Mouse (Mus musculus): Measurements from ENCODE around the gene Tenm3. TPM values are rescaled to one million over a fixed set of nuclear protein-coding genes. Genes with fewer than 3 reads are reported as not detected.

The Tenm3 gene
- polyA plus RNA-seq, 1 experiment from 2014 or later = 47.0 TPM

- Histone ChIP-seq H3K4me1 (ENCODE audit: control insufficient read depth, insufficient read depth, low read length) (peaks cover 9% of the 10 kb centered on the region), H3K9me3 (replicated peaks; ENCODE audit: control insufficient read depth, low read length) (no peaks in the 10 kb centered on the region), H3K36me3 (replicated peaks; ENCODE audit: control insufficient read depth, insufficient read depth, low read depth, low read length) (no peaks in the 10 kb centered on the region), H3K9ac (replicated peaks; ENCODE audit: low read length) (no peak overlapping the region), H3K27me3 (ENCODE audit: control insufficient read depth, insufficient read depth, low read length) (no peaks in the 10 kb centered on the region), H3K4me3 (ENCODE audit: low read depth, low read length) (no peak overlapping the region), H3K27ac (replicated peaks; ENCODE audit: low read depth, low read length) (no peak overlapping the region), H3K4me2 (ENCODE audit: low read depth, low read length) (no peak overlapping the region)
- DNase-seq (ENCODE audit: low spot score) (peak; percentile 62), ATAC-seq (replicated peaks; ENCODE audit: insufficient number of reproducible peaks, low FRiP score, low TSS enrichment, low read depth) (peak; percentile 45; the same call in 1 of the 2 replicates)
- 34% methylated on average over 12 of the region's 12 CpGs for WGBS
These were observed 232.6 kb downstream of the Tenm3 start for GRCm38 (mm10) chr8:48611126-48611525.

GRCm38 (mm10) chr8:48610316-48610715 is 233.4 kb downstream of the Tenm3 start:
- DNase-seq (ENCODE audit: low spot score) (no peak), ATAC-seq (replicated peaks; ENCODE audit: insufficient number of reproducible peaks, low FRiP score, low TSS enrichment, low read depth) (no peak)
- Histone ChIP-seq H3K27ac (replicated peaks; ENCODE audit: low read depth, low read length) (no peak overlapping the region), H3K9me3 (replicated peaks; ENCODE audit: control insufficient read depth, low read length) (no peaks in the 10 kb centered on the region), H3K4me2 (ENCODE audit: low read depth, low read length) (no peak overlapping the region), H3K4me3 (ENCODE audit: low read depth, low read length) (no peak overlapping the region), H3K36me3 (replicated peaks; ENCODE audit: control insufficient read depth, insufficient read depth, low read depth, low read length) (no peaks in the 10 kb centered on the region), H3K4me1 (ENCODE audit: control insufficient read depth, insufficient read depth, low read length) (peaks cover 9% of the 10 kb centered on the region), H3K27me3 (ENCODE audit: control insufficient read depth, insufficient read depth, low read length) (no peaks in the 10 kb centered on the region), H3K9ac (replicated peaks; ENCODE audit: low read length) (no peak overlapping the region)
- 73% methylated on average over 6 of the region's 6 CpGs for WGBS

- Histone ChIP-seq H3K36me3 (replicated peaks; ENCODE audit: control insufficient read depth, insufficient read depth, low read depth, low read length) (no peaks in the 10 kb centered on the region), H3K4me2 (ENCODE audit: low read depth, low read length) (no peak overlapping the region), H3K4me3 (ENCODE audit: low read depth, low read length) (no peak overlapping the region), H3K27ac (replicated peaks; ENCODE audit: low read depth, low read length) (no peak overlapping the region), H3K9me3 (replicated peaks; ENCODE audit: control insufficient read depth, low read length) (no peaks in the 10 kb centered on the region), H3K27me3 (ENCODE audit: control insufficient read depth, insufficient read depth, low read length) (no peaks in the 10 kb centered on the region), H3K4me1 (ENCODE audit: control insufficient read depth, insufficient read depth, low read length) (peaks cover 9% of the 10 kb centered on the region), H3K9ac (replicated peaks; ENCODE audit: low read length) (no peak overlapping the region)
- 88% methylated on average over 4 of the region's 4 CpGs for WGBS
- ATAC-seq (replicated peaks; ENCODE audit: insufficient number of reproducible peaks, low FRiP score, low TSS enrichment, low read depth) (no peak), DNase-seq (ENCODE audit: low spot score) (no peak)
These were observed 234.1 kb downstream of the Tenm3 start for GRCm38 (mm10) chr8:48609684-48610083.

- Histone ChIP-seq H3K4me2 (ENCODE audit: low read depth, low read length) (no peak overlapping the region), H3K9me3 (replicated peaks; ENCODE audit: control insufficient read depth, low read length) (no peaks in the 10 kb centered on the region), H3K36me3 (replicated peaks; ENCODE audit: control insufficient read depth, insufficient read depth, low read depth, low read length) (no peaks in the 10 kb centered on the region), H3K9ac (replicated peaks; ENCODE audit: low read length) (no peak overlapping the region), H3K27me3 (ENCODE audit: control insufficient read depth, insufficient read depth, low read length) (no peaks in the 10 kb centered on the region), H3K4me1 (ENCODE audit: control insufficient read depth, insufficient read depth, low read length) (no peaks in the 10 kb centered on the region), H3K27ac (replicated peaks; ENCODE audit: low read depth, low read length) (no peak overlapping the region), H3K4me3 (ENCODE audit: low read depth, low read length) (no peak overlapping the region)
- no peak for ATAC-seq (replicated peaks; ENCODE audit: insufficient number of reproducible peaks, low FRiP score, low TSS enrichment, low read depth)
- DNase-seq (ENCODE audit: low spot score) = no peak
- 89% methylated on average over 10 of the region's 10 CpGs for WGBS
These were observed 239.4 kb downstream of the Tenm3 start for GRCm38 (mm10) chr8:48604190-48604897.

- H3K4me1 ChIP-seq (ENCODE audit: control insufficient read depth, insufficient read depth, low read length) = no peaks in the 10 kb centered on the region
- H3K4me2 ChIP-seq (ENCODE audit: low read depth, low read length) = no peak overlapping the region
- no peaks in the 10 kb centered on the region for H3K27me3 ChIP-seq (ENCODE audit: control insufficient read depth, insufficient read depth, low read length)
- no peaks in the 10 kb centered on the region for H3K36me3 ChIP-seq (replicated peaks; ENCODE audit: control insufficient read depth, insufficient read depth, low read depth, low read length)
- H3K4me3 ChIP-seq (ENCODE audit: low read depth, low read length) = no peak overlapping the region
- ATAC-seq (replicated peaks; ENCODE audit: insufficient number of reproducible peaks, low FRiP score, low TSS enrichment, low read depth) (no peak), DNase-seq (ENCODE audit: low spot score) (no peak)
- H3K27ac ChIP-seq (replicated peaks; ENCODE audit: low read depth, low read length) = no peak overlapping the region
- 91% methylated on average over 15 of the region's 15 CpGs for WGBS
- H3K9ac ChIP-seq (replicated peaks; ENCODE audit: low read length) = no peak overlapping the region
- H3K9me3 ChIP-seq (replicated peaks; ENCODE audit: control insufficient read depth, low read length) = no peaks in the 10 kb centered on the region
These were observed 240.4 kb downstream of the Tenm3 start for GRCm38 (mm10) chr8:48603165-48603840.

GRCm38 (mm10) chr8:48601621-48602020 is 242.1 kb downstream of the Tenm3 start:
- Histone ChIP-seq H3K4me2 (ENCODE audit: low read depth, low read length) (no peak overlapping the region), H3K4me3 (ENCODE audit: low read depth, low read length) (no peak overlapping the region), H3K27ac (replicated peaks; ENCODE audit: low read depth, low read length) (no peak overlapping the region), H3K27me3 (ENCODE audit: control insufficient read depth, insufficient read depth, low read length) (no peaks in the 10 kb centered on the region), H3K36me3 (replicated peaks; ENCODE audit: control insufficient read depth, insufficient read depth, low read depth, low read length) (no peaks in the 10 kb centered on the region), H3K4me1 (ENCODE audit: control insufficient read depth, insufficient read depth, low read length) (no peaks in the 10 kb centered on the region), H3K9me3 (replicated peaks; ENCODE audit: control insufficient read depth, low read length) (no peaks in the 10 kb centered on the region), H3K9ac (replicated peaks; ENCODE audit: low read length) (no peak overlapping the region)
- ATAC-seq (replicated peaks; ENCODE audit: insufficient number of reproducible peaks, low FRiP score, low TSS enrichment, low read depth) (no peak), DNase-seq (ENCODE audit: low spot score) (no peak)
- 93% methylated on average over 4 of the region's 4 CpGs for WGBS

GRCm38 (mm10) chr8:48599028-48599427 is 244.7 kb downstream of the Tenm3 start:
- 0 out of 2 replicates have a peak, but pooled peaks have one; percentile 34 for ATAC-seq (replicated peaks; ENCODE audit: insufficient number of reproducible peaks, low FRiP score, low TSS enrichment, low read depth)
- 64% methylated on average over 4 of the region's 4 CpGs for WGBS
- H3K9ac ChIP-seq (replicated peaks; ENCODE audit: low read length) = no peak overlapping the region

GRCm38 (mm10) chr8:48596332-48596731 is 247.4 kb downstream of the Tenm3 start:
- ATAC-seq (replicated peaks; ENCODE audit: insufficient number of reproducible peaks, low FRiP score, low TSS enrichment, low read depth) (no peak), DNase-seq (ENCODE audit: low spot score) (no peak)
- WGBS = 85% methylated on average over 14 of the region's 14 CpGs
- H3K9ac ChIP-seq (replicated peaks; ENCODE audit: low read length) = no peak overlapping the region
- no peak overlapping the region for H3K27ac ChIP-seq (replicated peaks; ENCODE audit: low read depth, low read length)
- no peak overlapping the region for H3K4me2 ChIP-seq (ENCODE audit: low read depth, low read length)
- no peaks in the 10 kb centered on the region for H3K9me3 ChIP-seq (replicated peaks; ENCODE audit: control insufficient read depth, low read length)
- no peaks in the 10 kb centered on the region; the same call in 1 of the 2 replicates for H3K4me1 ChIP-seq (ENCODE audit: control insufficient read depth, insufficient read depth, low read length)
- H3K36me3 ChIP-seq (replicated peaks; ENCODE audit: control insufficient read depth, insufficient read depth, low read depth, low read length) = no peaks in the 10 kb centered on the region
- H3K27me3 ChIP-seq (ENCODE audit: control insufficient read depth, insufficient read depth, low read length) = no peaks in the 10 kb centered on the region
- no peak overlapping the region for H3K4me3 ChIP-seq (ENCODE audit: low read depth, low read length)

More at GRCm38 (mm10) chr8:48599028-48599427, 244.7 kb downstream of the Tenm3 start:
- Histone ChIP-seq H3K4me1 (ENCODE audit: control insufficient read depth, insufficient read depth, low read length) (no peaks in the 10 kb centered on the region; the same call in 1 of the 2 replicates), H3K36me3 (replicated peaks; ENCODE audit: control insufficient read depth, insufficient read depth, low read depth, low read length) (no peaks in the 10 kb centered on the region), H3K9me3 (replicated peaks; ENCODE audit: control insufficient read depth, low read length) (no peaks in the 10 kb centered on the region), H3K27ac (replicated peaks; ENCODE audit: low read depth, low read length) (no peak overlapping the region), H3K4me3 (ENCODE audit: low read depth, low read length) (no peak overlapping the region), H3K4me2 (ENCODE audit: low read depth, low read length) (no peak overlapping the region), H3K27me3 (ENCODE audit: control insufficient read depth, insufficient read depth, low read length) (no peaks in the 10 kb centered on the region)
- no peak for DNase-seq (ENCODE audit: low spot score)

Measured in embryonic facial prominence, embryonic 11.5 days (tissue).